Mouse (Mus musculus): ENCODE measurements at regions not wholly inside any gene's neighbourhood (a gene's known extent, or its start where the extent isn't known, plus 50 kb on each side); places are given as distances from the start of the nearest gene placed in this dataset.

GRCm38 (mm10) chr12:65552230-65552629 lies 326.9 kb downstream of the Wdr20rt start:
- 61% methylated on average over 3 of the region's 3 CpGs for WGBS (ENCODE audit: insufficient replicate concordance)
- H3K27me3 ChIP-seq (ENCODE audit: control insufficient read depth, insufficient read depth, low read length): no peaks in the 10 kb centered on the region
- no peak overlapping the region for H3K9ac ChIP-seq (replicated peaks)
- no peaks in the 10 kb centered on the region for H3K36me3 ChIP-seq (replicated peaks; ENCODE audit: control insufficient read depth, insufficient read depth, low read depth)
- no peaks in the 10 kb centered on the region for H3K4me1 ChIP-seq (replicated peaks; ENCODE audit: control insufficient read depth in 2 of 2, insufficient read depth in 2 of 2, low read length in 1 of 2)
- H3K27ac ChIP-seq: no peak overlapping the region
- no peak for DNase-seq (ENCODE audit: low read depth in 3 of 3, low spot score in 3 of 3)
- no peak for ATAC-seq (ENCODE audit: insufficient read depth)
- no peak overlapping the region for H3K4me3 ChIP-seq (ENCODE audit: insufficient read depth in 1 of 2, low read depth in 2 of 2, low read length in 2 of 2)
- H3K9me3 ChIP-seq (ENCODE audit: control insufficient read depth, low read length): no peaks in the 10 kb centered on the region
- TF ChIP-seq CTCF (IDR thresholded peaks at IDR 0.05; ENCODE audit: low read depth) (no peak), EP300 (IDR thresholded peaks at IDR 0.05; ENCODE audit: low read depth) (no peak)
- no peak overlapping the region for H3K4me2 ChIP-seq (ENCODE audit: low read depth)

GRCm38 (mm10) chr12:65559036-65559435 lies 333.7 kb downstream of the Wdr20rt start:
- TF ChIP-seq EP300 (IDR thresholded peaks at IDR 0.05; ENCODE audit: low read depth): no peak
- TF ChIP-seq CTCF (IDR thresholded peaks at IDR 0.05; ENCODE audit: low read depth): no peak
- 64% methylated on average over 6 of the region's 6 CpGs for WGBS (ENCODE audit: insufficient replicate concordance)
- Histone ChIP-seq H3K27me3 (ENCODE audit: control insufficient read depth, insufficient read depth, low read length) (no peaks in the 10 kb centered on the region), H3K9me3 (ENCODE audit: control insufficient read depth, low read length) (no peaks in the 10 kb centered on the region), H3K4me3 (ENCODE audit: insufficient read depth in 1 of 2, low read depth in 2 of 2, low read length in 2 of 2) (no peak overlapping the region), H3K36me3 (replicated peaks; ENCODE audit: control insufficient read depth, insufficient read depth, low read depth) (no peaks in the 10 kb centered on the region), H3K9ac (replicated peaks) (no peak overlapping the region), H3K4me1 (replicated peaks; ENCODE audit: control insufficient read depth in 2 of 2, insufficient read depth in 2 of 2, low read length in 1 of 2) (no peaks in the 10 kb centered on the region), H3K27ac (no peak overlapping the region), H3K4me2 (ENCODE audit: low read depth) (no peak overlapping the region)
- ATAC-seq (ENCODE audit: insufficient read depth) (no peak), DNase-seq (ENCODE audit: low read depth in 3 of 3, low spot score in 3 of 3) (no peak)

- Histone ChIP-seq H3K9ac (replicated peaks) (no peak overlapping the region), H3K4me2 (ENCODE audit: low read depth) (no peak overlapping the region), H3K36me3 (replicated peaks; ENCODE audit: control insufficient read depth, insufficient read depth, low read depth) (no peaks in the 10 kb centered on the region), H3K27ac (no peak overlapping the region), H3K4me3 (ENCODE audit: insufficient read depth in 1 of 2, low read depth in 2 of 2, low read length in 2 of 2) (no peak overlapping the region), H3K9me3 (ENCODE audit: control insufficient read depth, low read length) (no peaks in the 10 kb centered on the region), H3K4me1 (replicated peaks; ENCODE audit: control insufficient read depth in 2 of 2, insufficient read depth in 2 of 2, low read length in 1 of 2) (no peaks in the 10 kb centered on the region), H3K27me3 (ENCODE audit: control insufficient read depth, insufficient read depth, low read length) (no peaks in the 10 kb centered on the region)
- WGBS (ENCODE audit: insufficient replicate concordance): 20% methylated on average over 3 of the region's 3 CpGs
- ATAC-seq (ENCODE audit: insufficient read depth) (no peak), DNase-seq (ENCODE audit: low read depth in 3 of 3, low spot score in 3 of 3) (no peak)
- TF ChIP-seq EP300 (IDR thresholded peaks at IDR 0.05; ENCODE audit: low read depth) (no peak), CTCF (IDR thresholded peaks at IDR 0.05; ENCODE audit: low read depth) (no peak)
Observed at GRCm38 (mm10) chr12:65559809-65560208, 334.5 kb downstream of the Wdr20rt start.

- ATAC-seq (ENCODE audit: insufficient read depth): no peak
- no peak overlapping the region for H3K9ac ChIP-seq (replicated peaks)
- no peak overlapping the region for H3K4me3 ChIP-seq (ENCODE audit: insufficient read depth in 1 of 2, low read depth in 2 of 2, low read length in 2 of 2)
- no peaks in the 10 kb centered on the region for H3K36me3 ChIP-seq (replicated peaks; ENCODE audit: control insufficient read depth, insufficient read depth, low read depth)
- H3K27ac ChIP-seq: no peak overlapping the region
- H3K9me3 ChIP-seq (ENCODE audit: control insufficient read depth, low read length): no peaks in the 10 kb centered on the region
- no peak for DNase-seq (ENCODE audit: low read depth in 3 of 3, low spot score in 3 of 3)
- 79% methylated on average over 1 of the region's 1 CpGs for WGBS (ENCODE audit: insufficient replicate concordance)
- H3K27me3 ChIP-seq (ENCODE audit: control insufficient read depth, insufficient read depth, low read length): no peaks in the 10 kb centered on the region
- H3K4me1 ChIP-seq (replicated peaks; ENCODE audit: control insufficient read depth in 2 of 2, insufficient read depth in 2 of 2, low read length in 1 of 2): no peaks in the 10 kb centered on the region
- H3K4me2 ChIP-seq (ENCODE audit: low read depth): no peak overlapping the region
- TF ChIP-seq EP300 (IDR thresholded peaks at IDR 0.05; ENCODE audit: low read depth): no peak
- TF ChIP-seq CTCF (IDR thresholded peaks at IDR 0.05; ENCODE audit: low read depth): no peak
Observed at GRCm38 (mm10) chr12:65571633-65572032, 346.3 kb downstream of the Wdr20rt start.

GRCm38 (mm10) chr12:65593559-65593958 lies 368.2 kb downstream of the Wdr20rt start:
- H3K4me1 ChIP-seq (replicated peaks; ENCODE audit: control insufficient read depth in 2 of 2, insufficient read depth in 2 of 2, low read length in 1 of 2): no peaks in the 10 kb centered on the region
- no peak overlapping the region for H3K4me2 ChIP-seq (ENCODE audit: low read depth)
- ATAC-seq (ENCODE audit: insufficient read depth) (no peak), DNase-seq (ENCODE audit: low read depth in 3 of 3, low spot score in 3 of 3) (no peak)
- TF ChIP-seq CTCF (IDR thresholded peaks at IDR 0.05; ENCODE audit: low read depth) (no peak), EP300 (IDR thresholded peaks at IDR 0.05; ENCODE audit: low read depth) (no peak)
- H3K9ac ChIP-seq (replicated peaks): no peak overlapping the region
- no peaks in the 10 kb centered on the region for H3K9me3 ChIP-seq (ENCODE audit: control insufficient read depth, low read length)
- H3K4me3 ChIP-seq (ENCODE audit: insufficient read depth in 1 of 2, low read depth in 2 of 2, low read length in 2 of 2): no peak overlapping the region
- no peaks in the 10 kb centered on the region for H3K27me3 ChIP-seq (ENCODE audit: control insufficient read depth, insufficient read depth, low read length)
- no peaks in the 10 kb centered on the region for H3K36me3 ChIP-seq (replicated peaks; ENCODE audit: control insufficient read depth, insufficient read depth, low read depth)
- no peak overlapping the region for H3K27ac ChIP-seq
- WGBS (ENCODE audit: insufficient replicate concordance): 61% methylated on average over 1 of the region's 1 CpGs

All from liver, embryonic 14.5 days (tissue).